Mouse (Mus musculus) kidney, embryonic 14.5 days (tissue): ENCODE results near the gene Ctps. TPM values are rescaled to one million over a fixed set of nuclear protein-coding genes. Genes with fewer than 3 reads are reported as not detected.

Experiments used
- ATAC-seq: fragments of 200-750 bp; cut with Nextera tagmentation; 2 replicates; pipeline ENCODE4 v1.8.0; 2017; ENCODE audit warnings: moderate number of reproducible peaks, mild to moderate bottlenecking, moderate TSS enrichment, moderate library complexity; ENCODE audit not compliant: low FRiP score, low TSS enrichment
- H3K27ac ChIP-seq: fragments of 300-500 bp; sonication (generic); 2 replicates; pipeline ENCODE4 v1.5.1; 2014; ENCODE audit warnings: low read depth, mild to moderate bottlenecking, low read length, moderate library complexity, mixed read lengths
- H3K27me3 ChIP-seq: fragments of 300-500 bp; sonication (generic); 2 replicates; pipeline ENCODE4 v1.6.1; 2014; ENCODE audit warnings: mild to moderate bottlenecking, low read length; ENCODE audit not compliant: control insufficient read depth, insufficient read depth
- H3K36me3 ChIP-seq: fragments of 300-500 bp; sonication (generic); 2 replicates; pipeline ENCODE4 v1.6.1; 2014; ENCODE audit warnings: low read length, mixed read lengths; ENCODE audit not compliant: control insufficient read depth, insufficient read depth
- H3K4me1 ChIP-seq: fragments of 300-500 bp; sonication (generic); 2 replicates; pipeline ENCODE4 v1.6.1; 2014; ENCODE audit warnings: low read length, mixed read lengths; ENCODE audit not compliant: control insufficient read depth, insufficient read depth
- H3K4me2 ChIP-seq: fragments of 300-500 bp; sonication (generic); replicated peaks from 2 replicates; pipeline ENCODE4 v1.6.1; 2014; ENCODE audit warnings: low read depth, mild to moderate bottlenecking, low read length
- H3K4me3 ChIP-seq: fragments of 300-500 bp; sonication (generic); 2 replicates; pipeline ENCODE4 v1.5.1; 2014; ENCODE audit warnings: mild to moderate bottlenecking, low read length
- H3K9ac ChIP-seq: fragments of 300-500 bp; sonication (generic); 2 replicates; pipeline ENCODE4 v1.6.1; 2014; ENCODE audit warnings: low read depth, mild to moderate bottlenecking, low read length, moderate library complexity
- H3K9me3 ChIP-seq: fragments of 300-500 bp; sonication (generic); 2 replicates; pipeline ENCODE4 v1.6.1; 2016; ENCODE audit warnings: low read length; ENCODE audit not compliant: control insufficient read depth
- WGBS: fragments of 180-500 bp; shearing (Covaris S2); extraction: QIAGEN DNeasy Blood & Tissue Kit; methylation state at CpG from one replicate; pipeline ENCODE4 v1.1.7; 2014; 5-methylcytosine and 5-hydroxymethylcytosine counted together
- polyA plus RNA-seq: library from polyadenylated mRNA; unstranded; fragments of >200 nt; fragmentation: Nextera tagmentation; extraction: Ambion mirVana; gene quantifications from 2 replicates; pipeline ENCODE4 v1.2.1, GENCODE M21; 2014

Gene Ctps
- polyA plus RNA-seq, 1 experiment from 2014 or later = 102 TPM

GRCm38 (mm10) chr4:120516491-120516890, 53.6 kb downstream of the Ctps start:
- Histone ChIP-seq H3K9ac (no peak overlapping the region), H3K4me3 (no peak overlapping the region), H3K4me2 (no peak overlapping the region), H3K36me3 (peaks cover 42% of the 10 kb centered on the region), H3K4me1 (no peaks in the 10 kb centered on the region), H3K9me3 (no peaks in the 10 kb centered on the region), H3K27me3 (no peaks in the 10 kb centered on the region), H3K27ac (no peak overlapping the region)
- 83% methylated on average over 7 of the region's 7 CpGs for WGBS
- no peak for ATAC-seq

GRCm38 (mm10) chr4:120514366-120514765, 55.7 kb downstream of the Ctps start:
- H3K9ac ChIP-seq = no peak overlapping the region
- no peak overlapping the region for H3K27ac ChIP-seq
- H3K27me3 ChIP-seq = no peaks in the 10 kb centered on the region
- no peaks in the 10 kb centered on the region for H3K9me3 ChIP-seq
- no peak overlapping the region for H3K4me2 ChIP-seq
- ATAC-seq = no peak
- H3K4me1 ChIP-seq = no peaks in the 10 kb centered on the region
- H3K4me3 ChIP-seq = no peak overlapping the region
- 94% methylated on average over 2 of the region's 2 CpGs for WGBS
- H3K36me3 ChIP-seq = peaks cover 47% of the 10 kb centered on the region

DNA sequence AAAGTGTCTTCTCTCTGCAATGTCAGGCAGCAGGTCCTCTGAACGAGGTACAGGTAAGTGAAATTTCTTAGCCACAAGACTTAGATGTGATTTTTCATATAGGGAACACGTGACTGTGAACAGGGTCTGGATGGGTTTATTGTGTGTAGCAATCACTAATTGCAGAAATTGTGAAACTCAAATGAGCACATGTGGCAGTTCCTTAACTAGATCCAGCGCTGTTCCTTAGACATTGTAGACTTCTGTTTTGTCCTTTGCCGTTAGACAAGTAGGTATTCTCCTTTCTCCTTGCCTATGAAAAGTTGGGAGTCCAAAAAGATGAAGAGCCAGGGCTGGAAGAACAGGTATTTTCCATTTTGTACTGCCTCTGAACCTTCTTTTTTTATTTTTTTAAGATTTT, 58.9 kb downstream of the Ctps start:
- no peak for ATAC-seq
- H3K4me1 ChIP-seq = no peaks in the 10 kb centered on the region
- 97% methylated on average over 4 of the region's 4 CpGs for WGBS
- no peak overlapping the region for H3K4me2 ChIP-seq
- H3K9ac ChIP-seq = no peak overlapping the region
- H3K4me3 ChIP-seq = no peak overlapping the region
- no peak overlapping the region for H3K27ac ChIP-seq
- no peaks in the 10 kb centered on the region for H3K27me3 ChIP-seq
- H3K9me3 ChIP-seq = no peaks in the 10 kb centered on the region
- peaks cover 48% of the 10 kb centered on the region for H3K36me3 ChIP-seq

DNA sequence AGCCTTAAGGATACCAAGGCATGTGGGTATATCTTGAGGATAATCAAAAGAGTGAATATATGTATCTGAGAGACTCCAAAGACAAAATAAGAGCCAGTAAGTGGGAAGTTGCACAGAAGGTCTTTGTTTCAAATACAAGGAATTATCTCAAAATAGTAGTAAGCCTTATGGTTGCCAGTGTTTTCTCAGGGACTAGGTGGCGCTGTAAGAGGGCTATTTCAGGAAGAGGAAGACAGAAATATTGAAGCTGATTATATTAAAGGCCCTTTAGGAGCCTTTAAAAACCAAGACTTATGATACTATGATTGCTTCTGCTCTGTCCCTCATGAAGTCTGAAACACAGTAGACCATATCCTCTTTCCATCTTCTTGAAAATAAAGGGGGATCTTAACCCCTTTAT, 63.1 kb downstream of the Ctps start:
- no peak for ATAC-seq
- no peak overlapping the region for H3K4me3 ChIP-seq
- H3K27me3 ChIP-seq = no peaks in the 10 kb centered on the region
- peaks cover 46% of the 10 kb centered on the region for H3K36me3 ChIP-seq
- no peak overlapping the region for H3K9ac ChIP-seq
- 86% methylated on average over 1 of the region's 1 CpGs for WGBS
- no peak overlapping the region for H3K4me2 ChIP-seq
- H3K4me1 ChIP-seq = no peaks in the 10 kb centered on the region
- H3K27ac ChIP-seq = no peak overlapping the region
- no peaks in the 10 kb centered on the region for H3K9me3 ChIP-seq

Other genes with a start within 250 kb of the Ctps start
- 32.8 and 50.0 TPM in 2 replicates for gene Scmh1, start 165.0 kb downstream of the Ctps start, polyA plus RNA-seq
- not detected in 2 replicates for gene Slfnl1, start 38.0 kb downstream of the Ctps start, polyA plus RNA-seq
- gene Gm8439, start 18.5 kb upstream of the Ctps start, polyA plus RNA-seq = not detected in 2 replicates
- gene Cited4, start 96.3 kb upstream of the Ctps start, polyA plus RNA-seq = 9.3 and 11.0 TPM in 2 replicates
- 0.51 and 0.73 TPM in 2 replicates for gene Kcnq4, start 178.3 kb upstream of the Ctps start, polyA plus RNA-seq